Mouse (Mus musculus): ENCODE measurements at regions not wholly inside any gene's neighbourhood (a gene's known extent, or its start where the extent isn't known, plus 50 kb on each side); places are given as distances from the start of the nearest gene placed in this dataset.

- no peak for DNase-seq (ENCODE audit: low read depth, low spot score)
Observed at GRCm38 (mm10) chr2:109576946-109577345, 97.6 kb upstream of the Bdnf start.

DNA sequence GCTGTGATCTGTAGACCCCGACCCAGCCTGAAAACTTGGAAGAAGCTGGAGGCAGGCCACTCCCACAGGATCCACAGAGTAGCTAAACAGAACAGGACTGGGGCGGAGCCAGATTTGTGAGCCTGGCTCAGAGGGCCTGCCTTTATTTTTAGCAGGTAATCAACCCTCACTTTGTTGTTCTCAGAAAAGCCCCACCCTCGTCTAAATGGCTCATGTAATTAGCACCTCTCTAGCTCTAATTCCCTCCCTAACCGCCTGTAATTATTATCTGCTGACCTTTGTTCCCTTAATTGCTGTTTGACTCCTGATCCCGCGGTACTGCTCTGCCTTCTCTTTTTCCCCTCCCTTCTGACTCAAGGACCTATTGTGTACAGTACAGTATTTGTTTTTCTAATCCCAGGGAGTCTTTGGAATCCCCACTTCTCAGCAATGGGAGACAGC lies 95.6 kb upstream of the Bdnf start:
- DNase-seq (ENCODE audit: low read depth, low spot score), result peak; percentile 54

DNA sequence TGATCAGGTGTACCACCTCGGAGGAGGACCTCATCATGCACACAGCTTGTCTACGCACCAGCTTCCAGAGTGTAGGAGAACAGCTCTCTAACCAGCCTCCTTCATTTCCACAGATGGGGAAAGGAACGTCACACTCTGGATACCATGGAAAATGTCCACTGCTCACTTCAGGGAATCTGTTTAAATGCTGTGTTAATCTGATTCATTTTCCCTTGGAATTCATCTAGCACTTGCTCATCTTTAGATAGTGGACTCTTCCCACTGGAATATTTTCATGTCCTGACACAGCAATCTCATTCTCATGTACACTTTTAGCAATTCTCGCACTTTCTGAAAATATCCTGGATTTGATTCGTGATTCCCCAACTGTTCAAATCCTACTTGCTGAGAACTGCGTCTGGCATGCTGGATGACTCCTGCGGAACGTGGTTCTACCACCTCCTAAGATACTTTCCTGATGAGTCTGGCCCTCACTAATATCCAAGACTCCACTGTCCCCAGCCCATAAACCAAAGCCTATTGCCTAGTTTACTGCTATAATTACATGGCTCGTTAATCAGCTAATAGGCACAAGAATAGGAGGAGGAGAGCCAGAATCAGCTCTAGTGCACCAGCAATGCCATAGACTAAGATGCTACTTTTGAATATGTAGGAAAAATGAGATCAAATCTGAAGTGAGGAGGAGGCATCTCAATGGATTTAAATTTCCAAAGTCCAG lies 56.0 kb upstream of the Bdnf start:
- no peak for DNase-seq (ENCODE audit: low read depth, low spot score)

DNA sequence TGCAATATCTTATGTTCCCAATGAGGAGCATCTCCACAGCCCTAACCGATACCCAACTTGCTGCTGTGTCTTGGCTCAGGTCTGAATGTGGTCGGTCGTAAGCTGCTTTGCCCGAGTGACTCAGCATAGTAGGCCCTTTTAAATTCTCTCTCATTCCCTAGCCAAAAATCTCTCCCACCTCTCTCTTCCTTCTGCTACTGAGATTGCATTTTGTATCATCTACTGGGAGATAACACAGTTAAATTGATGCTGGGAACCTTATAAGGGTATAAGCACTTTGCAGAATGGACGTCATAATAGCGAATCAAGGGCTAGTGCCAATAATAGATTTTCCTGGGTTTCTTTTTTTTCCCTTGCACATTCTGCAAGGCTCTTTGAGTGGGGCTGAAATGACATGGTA lies 54.8 kb upstream of the Bdnf start:
- no peak for DNase-seq (ENCODE audit: low read depth, low spot score)

DNA sequence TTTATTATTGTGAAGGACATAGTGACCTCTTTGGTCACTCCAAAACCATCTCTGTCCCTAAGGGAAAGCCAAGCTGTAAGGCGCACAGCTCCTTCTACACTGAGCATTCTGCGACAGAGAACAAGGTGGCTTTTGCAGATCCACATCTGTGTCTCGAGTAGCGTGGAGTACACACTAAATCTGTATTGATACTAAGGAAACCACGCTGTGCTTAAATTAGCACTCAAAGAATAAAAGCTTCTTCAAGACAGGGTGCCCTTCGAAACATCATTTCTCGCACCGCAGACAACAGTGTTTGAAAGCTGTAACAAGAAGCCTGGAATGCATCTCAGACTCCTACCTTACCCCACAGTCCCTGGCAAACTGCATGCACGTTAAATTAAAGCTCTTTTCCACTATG lies 52.9 kb upstream of the Bdnf start:
- DNase-seq (ENCODE audit: low read depth, low spot score), result no peak
